Mouse (Mus musculus) forebrain, postnatal 0 days (tissue): Measurements from ENCODE around the gene Trim33. TPM values are rescaled to one million over a fixed set of nuclear protein-coding genes. Genes with fewer than 3 reads are reported as not detected.
A peak's percentile ranks its signal among the peaks of the same experiment; 100 is the strongest.

Source experiments
- ATAC-seq: fragments of 200-750 bp; cut with Nextera tagmentation; 2 replicates; pipeline ENCODE4 v1.8.0; 2017; ENCODE audit warnings: mild to moderate bottlenecking, moderate library complexity
- DNase-seq: peaks from one replicate; pipeline ENCODE4 v3.0.0-alpha.2; 2015
- H3K27ac ChIP-seq: fragments of 300-500 bp; sonication (generic); 2 replicates; pipeline ENCODE4 v1.5.1; 2014; ENCODE audit warnings: low read depth, mild to moderate bottlenecking, antibody characterized with exemption, low read length, moderate library complexity, mixed read lengths
- H3K27me3 ChIP-seq: fragments of 300-500 bp; sonication (generic); 2 replicates; pipeline ENCODE4 v1.6.1; 2014; ENCODE audit warnings: mild to moderate bottlenecking, low read length, mixed read lengths; ENCODE audit not compliant: insufficient read depth
- H3K36me3 ChIP-seq: fragments of 300-500 bp; sonication (generic); 2 replicates; pipeline ENCODE4 v1.6.1; 2014; ENCODE audit warnings: mild to moderate bottlenecking, moderate library complexity; ENCODE audit not compliant: insufficient read depth
- H3K4me1 ChIP-seq: fragments of 300-500 bp; sonication (generic); 2 replicates; pipeline ENCODE4 v1.6.1; 2014; ENCODE audit warnings: antibody characterized with exemption; ENCODE audit not compliant: insufficient read depth
- H3K4me2 ChIP-seq: fragments of 300-500 bp; sonication (generic); 2 replicates; pipeline ENCODE4 v1.6.1; 2014; ENCODE audit warnings: low read depth, mild to moderate bottlenecking, moderate library complexity
- H3K4me3 ChIP-seq: fragments of 300-500 bp; sonication (generic); 2 replicates; pipeline ENCODE4 v1.5.1; 2014; ENCODE audit warnings: low read depth, low read length, mixed read lengths
- H3K9ac ChIP-seq: fragments of 300-500 bp; sonication (generic); 2 replicates; pipeline ENCODE4 v1.6.1; 2014; ENCODE audit warnings: mild to moderate bottlenecking
- H3K9me3 ChIP-seq: fragments of 300-500 bp; sonication (generic); 2 replicates; pipeline ENCODE4 v1.6.1; 2016; ENCODE audit warnings: low read length
- CTCF ChIP-seq: sonication (generic); IDR thresholded peaks from 2 replicates; pipeline ENCODE4 v1.5.1; 2016; ENCODE audit warnings: antibody characterized with exemption, control low read depth, low read depth
- WGBS: fragments of 180-500 bp; shearing (Covaris S2); extraction: QIAGEN DNeasy Blood & Tissue Kit; methylation state at CpG from one replicate; pipeline ENCODE4 v1.1.7; 2014; 5-methylcytosine and 5-hydroxymethylcytosine counted together
- polyA plus RNA-seq: library from polyadenylated mRNA; unstranded; fragments of >200 nt; fragmentation: Nextera tagmentation; extraction: Ambion mirVana; gene quantifications from 2 replicates; pipeline ENCODE4 v1.2.1, GENCODE M21; 2015
- total RNA-seq: library from RNA; depleted of rRNA; stranded (reverse); fragments of >200 nt; gene quantifications from 2 replicates; pipeline ENCODE4 v1.2.3, GENCODE M21; 2014

Gene Trim33
- total and polyA plus RNA-seq, 2 experiments from 2014 or later, result 12.5 to 65.5 TPM

GRCm38 (mm10) chr3:103256089-103256819, 22.8 kb upstream of the Trim33 start:
- Histone ChIP-seq H3K36me3 (no peaks in the 10 kb centered on the region), H3K4me1 (no peaks in the 10 kb centered on the region), H3K27me3 (no peaks in the 10 kb centered on the region), H3K27ac (no peak overlapping the region), H3K9ac (no peak overlapping the region), H3K9me3 (no peaks in the 10 kb centered on the region), H3K4me3 (no peak overlapping the region), H3K4me2 (no peak overlapping the region)
- ATAC-seq (no peak), DNase-seq (no peak)
- no peak for TF ChIP-seq CTCF
- WGBS, result 71% methylated on average over 10 of the region's 10 CpGs

DNA sequence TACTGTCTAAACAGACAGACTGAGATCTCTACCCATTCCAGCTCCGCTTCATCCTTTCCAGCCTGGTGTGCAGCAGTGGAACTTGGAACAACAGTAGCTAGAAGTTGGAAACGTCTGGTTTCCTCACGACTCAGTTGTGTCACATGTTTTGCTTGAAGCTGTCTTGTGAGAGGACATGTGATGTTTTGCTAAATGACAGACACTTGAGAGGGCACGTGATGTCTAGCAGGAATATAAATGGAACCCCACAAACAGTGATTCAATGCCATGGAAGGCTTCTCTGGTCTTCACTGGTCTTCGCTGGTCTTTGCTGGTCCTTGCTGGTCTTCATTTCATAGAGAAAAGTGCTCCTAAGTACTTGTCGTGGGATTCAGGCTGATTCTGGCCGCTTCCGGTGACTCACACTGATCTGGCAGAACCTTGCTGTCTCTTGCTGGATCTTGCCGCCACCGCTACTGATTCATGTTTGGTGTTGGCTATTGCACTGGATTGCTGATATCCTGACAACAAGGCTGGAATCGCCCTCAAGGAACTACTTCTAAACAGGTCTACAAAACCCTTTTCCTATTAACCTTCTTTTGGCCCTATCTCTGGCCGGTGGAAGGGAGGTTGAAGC, 16.2 kb upstream of the Trim33 start:
- no peak for TF ChIP-seq CTCF
- Histone ChIP-seq H3K4me3 (no peak overlapping the region), H3K4me2 (no peak overlapping the region), H3K27ac (no peak overlapping the region), H3K9me3 (no peaks in the 10 kb centered on the region), H3K27me3 (no peaks in the 10 kb centered on the region), H3K36me3 (no peaks in the 10 kb centered on the region), H3K9ac (no peak overlapping the region), H3K4me1 (no peaks in the 10 kb centered on the region)
- no peak for ATAC-seq
- no peak for DNase-seq
- WGBS, result 93% methylated on average over 12 of the region's 12 CpGs

- Histone ChIP-seq H3K27ac (peak overlapping the region; percentile 99), H3K4me3 (peak overlapping the region; percentile 92), H3K27me3 (no peaks in the 10 kb centered on the region), H3K4me1 (peaks cover 13% of the 10 kb centered on the region), H3K9ac (peak overlapping the region; percentile 98), H3K4me2 (peak overlapping the region; percentile 88), H3K9me3 (no peaks in the 10 kb centered on the region), H3K36me3 (0 out of 2 replicates have a peak, but pooled peaks cover 6% of the 10 kb centered on the region)
- no peak for DNase-seq
- no peak for ATAC-seq
- WGBS, result 8% methylated on average over 11 of the region's 11 CpGs
- no peak for TF ChIP-seq CTCF
These were observed 422 bp upstream of the Trim33 start for GRCm38 (mm10) chr3:103278561-103279181.

GRCm38 (mm10) chr3:103280241-103280761, 1.2 kb downstream of the Trim33 start:
- peak; percentile 58 for ATAC-seq
- Histone ChIP-seq H3K4me1 (peaks cover 13% of the 10 kb centered on the region), H3K4me2 (peak overlapping the region; percentile 88), H3K4me3 (peak overlapping the region; percentile 92), H3K27me3 (no peaks in the 10 kb centered on the region), H3K9me3 (no peaks in the 10 kb centered on the region), H3K9ac (peak overlapping the region; percentile 98), H3K27ac (peak overlapping the region; percentile 99), H3K36me3 (0 out of 2 replicates have a peak, but pooled peaks cover 6% of the 10 kb centered on the region)
- no peak for TF ChIP-seq CTCF
- WGBS, result under 1% methylated on average over 32 of the region's 36 CpGs
- peak; percentile 66 for DNase-seq

- no peak for ATAC-seq
- TF ChIP-seq CTCF, result no peak
These were observed 1.8 kb downstream of the Trim33 start for GRCm38 (mm10) chr3:103280875-103281274.

GRCm38 (mm10) chr3:103288761-103289160, 9.7 kb downstream of the Trim33 start:
- WGBS, result 85% methylated on average over 4 of the region's 4 CpGs
- Histone ChIP-seq H3K27me3 (no peaks in the 10 kb centered on the region), H3K36me3 (no peaks in the 10 kb centered on the region), H3K4me2 (no peak overlapping the region), H3K9ac (no peak overlapping the region), H3K9me3 (no peaks in the 10 kb centered on the region), H3K4me1 (no peaks in the 10 kb centered on the region), H3K27ac (no peak overlapping the region), H3K4me3 (no peak overlapping the region)
- no peak for DNase-seq
- ATAC-seq, result no peak
- no peak for TF ChIP-seq CTCF

More at GRCm38 (mm10) chr3:103280875-103281274, 1.8 kb downstream of the Trim33 start:
- WGBS, result 34% methylated on average over 5 of the region's 5 CpGs
- 0 out of 2 replicates have a peak, but pooled peaks cover 6% of the 10 kb centered on the region for H3K36me3 ChIP-seq
- H3K4me1 ChIP-seq, result peaks cover 13% of the 10 kb centered on the region
- peak overlapping the region; percentile 92 for H3K4me3 ChIP-seq
- peak overlapping the region; percentile 99; the same call in 1 of the 2 replicates for H3K27ac ChIP-seq
- no peaks in the 10 kb centered on the region for H3K27me3 ChIP-seq
- DNase-seq, result no peak
- peak overlapping the region; percentile 98 for H3K9ac ChIP-seq
- no peaks in the 10 kb centered on the region for H3K9me3 ChIP-seq
- H3K4me2 ChIP-seq, result peak overlapping the region; percentile 88

DNA sequence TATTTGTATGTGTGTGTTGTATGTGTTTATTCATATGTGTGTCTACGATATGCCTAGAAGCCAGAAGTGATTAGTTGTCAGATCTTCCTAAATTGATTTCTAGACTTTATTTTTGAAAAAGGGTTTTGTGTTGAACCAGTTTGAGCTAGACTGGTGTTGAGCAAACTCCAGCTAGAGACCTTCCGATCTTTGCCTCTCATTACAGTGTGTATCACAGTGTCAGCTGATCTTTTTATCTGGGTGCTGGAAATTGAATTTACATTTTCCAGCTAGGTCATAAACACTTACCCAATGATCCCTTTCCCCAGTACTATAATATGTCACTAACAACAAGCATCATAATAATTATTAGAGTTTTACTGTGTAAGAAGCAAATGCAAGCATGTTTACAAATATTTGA, 12.0 kb downstream of the Trim33 start:
- Histone ChIP-seq H3K27me3 (no peaks in the 10 kb centered on the region), H3K4me2 (no peak overlapping the region), H3K4me3 (no peak overlapping the region), H3K36me3 (no peaks in the 10 kb centered on the region), H3K9me3 (no peaks in the 10 kb centered on the region), H3K4me1 (no peaks in the 10 kb centered on the region), H3K27ac (no peak overlapping the region), H3K9ac (no peak overlapping the region)
- no peak for ATAC-seq
- 96% methylated on average over 2 of the region's 2 CpGs for WGBS
- no peak for DNase-seq
- TF ChIP-seq CTCF, result no peak
